Mouse (Mus musculus) forebrain, embryonic 11.5 days (tissue): Measurements from ENCODE around the gene Akap2. TPM values are rescaled to one million over a fixed set of nuclear protein-coding genes. Genes with fewer than 3 reads are reported as not detected.

Experiments used
- ATAC-seq: fragments of 200-750 bp; cut with Nextera tagmentation; replicated peaks from 2 replicates; pipeline ENCODE4 v1.8.0; 2017; ENCODE audit warnings: moderate TSS enrichment; ENCODE audit not compliant: low FRiP score
- DNase-seq: peaks from one replicate; pipeline ENCODE4 v3.0.0-alpha.2; 2017; ENCODE audit warnings: low spot score
- H3K27ac ChIP-seq: fragments of 300-500 bp; sonication (generic); 2 replicates; pipeline ENCODE4 v1.5.1; 2014; ENCODE audit warnings: low read depth, low read length
- H3K27me3 ChIP-seq: fragments of 300-500 bp; sonication (generic); 2 replicates; pipeline ENCODE4 v1.6.1; 2014; ENCODE audit warnings: mild to moderate bottlenecking, low read length, mixed read lengths; ENCODE audit not compliant: control insufficient read depth, insufficient read depth
- H3K36me3 ChIP-seq: fragments of 300-500 bp; sonication (generic); 2 replicates; pipeline ENCODE4 v1.6.1; 2014; ENCODE audit warnings: mild to moderate bottlenecking, low read length, moderate library complexity, mixed read lengths; ENCODE audit not compliant: control insufficient read depth, insufficient read depth
- H3K4me1 ChIP-seq: fragments of 300-500 bp; sonication (generic); replicated peaks from 2 replicates; pipeline ENCODE4 v1.6.1; 2014; ENCODE audit warnings: low read length, mixed read lengths; ENCODE audit not compliant: control insufficient read depth, insufficient read depth
- H3K4me2 ChIP-seq: fragments of 300-500 bp; sonication (generic); 2 replicates; pipeline ENCODE4 v1.6.1; 2014; ENCODE audit warnings: low read depth, mild to moderate bottlenecking, low read length, moderate library complexity, mixed read lengths; ENCODE audit not compliant: severe bottlenecking
- H3K4me3 ChIP-seq: fragments of 300-500 bp; sonication (generic); 2 replicates; pipeline ENCODE4 v1.5.1; 2014; ENCODE audit warnings: low read depth, low read length
- H3K9ac ChIP-seq: fragments of 300-500 bp; sonication (generic); 2 replicates; pipeline ENCODE4 v1.6.1; 2014; ENCODE audit warnings: low read length
- H3K9me3 ChIP-seq: fragments of 300-500 bp; sonication (generic); 2 replicates; pipeline ENCODE4 v1.6.1; 2016; ENCODE audit warnings: low read length, mixed read lengths; ENCODE audit not compliant: control insufficient read depth
- whole genome bisulfite sequencing: fragments of 180-500 bp; shearing (Covaris S2); extraction: QIAGEN DNeasy Blood & Tissue Kit; methylation state at CpG from one replicate; pipeline ENCODE4 v1.1.7; 2014; 5-methylcytosine and 5-hydroxymethylcytosine counted together
- polyA plus RNA-seq: library from polyadenylated mRNA; unstranded; fragments of >200 nt; fragmentation: Nextera tagmentation; extraction: Ambion mirVana; gene quantifications from 2 replicates; pipeline ENCODE4 v1.2.1, GENCODE M21; 2014

The Akap2 gene
- polyA plus RNA-seq, 1 experiment from 2014 or later, result 15.5 TPM

DNA sequence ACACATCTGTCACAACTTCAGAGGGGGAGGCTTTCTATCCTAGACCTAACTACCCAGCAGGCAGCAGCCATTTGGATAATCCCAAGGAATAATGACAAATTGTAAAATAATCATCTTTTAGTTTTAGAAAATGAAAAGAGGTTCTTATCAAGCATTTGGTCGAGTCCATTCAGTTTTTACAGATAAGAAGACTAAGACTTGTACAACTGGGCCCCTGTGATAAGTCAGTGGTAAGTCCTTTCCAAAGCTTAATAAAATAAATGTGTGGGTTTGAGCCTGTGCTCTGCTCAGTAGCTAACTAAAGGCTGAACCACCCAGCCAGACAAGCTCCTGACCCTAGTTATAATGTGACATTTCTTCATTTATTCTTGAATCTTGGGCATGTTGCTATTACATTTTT, 81.8 kb downstream of the Akap2 start:
- H3K27ac ChIP-seq, result no peak overlapping the region
- H3K4me2 ChIP-seq, result no peak overlapping the region
- no peak overlapping the region for H3K4me3 ChIP-seq
- H3K36me3 ChIP-seq, result no peaks in the 10 kb centered on the region
- WGBS, result 68% methylated on average over 1 of the region's 1 CpGs
- DNase-seq (no peak), ATAC-seq (no peak)
- no peaks in the 10 kb centered on the region; the same call in 1 of the 2 replicates for H3K4me1 ChIP-seq
- H3K9ac ChIP-seq, result no peak overlapping the region
- no peaks in the 10 kb centered on the region for H3K9me3 ChIP-seq
- no peaks in the 10 kb centered on the region for H3K27me3 ChIP-seq

DNA sequence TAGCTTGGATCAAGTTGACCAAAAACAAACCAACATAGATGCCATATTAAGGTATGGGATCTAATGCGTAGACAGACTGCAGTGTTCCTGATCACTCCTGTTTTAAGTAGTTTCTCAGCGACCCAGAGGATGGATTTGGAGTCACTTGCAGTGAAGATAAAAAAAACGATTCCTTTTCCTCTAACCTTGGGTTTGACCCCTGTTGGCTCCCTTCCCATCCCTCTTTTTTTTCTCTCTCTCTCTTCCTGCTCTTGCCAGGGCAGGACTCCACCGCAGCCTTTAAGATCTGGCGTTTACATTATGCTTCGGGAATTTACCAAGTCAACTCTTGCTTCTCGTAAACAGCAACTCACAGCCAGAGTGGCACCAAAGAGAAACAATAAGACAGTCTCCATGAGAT, 83.8 kb downstream of the Akap2 start:
- WGBS, result 88% methylated on average over 7 of the region's 7 CpGs

DNA sequence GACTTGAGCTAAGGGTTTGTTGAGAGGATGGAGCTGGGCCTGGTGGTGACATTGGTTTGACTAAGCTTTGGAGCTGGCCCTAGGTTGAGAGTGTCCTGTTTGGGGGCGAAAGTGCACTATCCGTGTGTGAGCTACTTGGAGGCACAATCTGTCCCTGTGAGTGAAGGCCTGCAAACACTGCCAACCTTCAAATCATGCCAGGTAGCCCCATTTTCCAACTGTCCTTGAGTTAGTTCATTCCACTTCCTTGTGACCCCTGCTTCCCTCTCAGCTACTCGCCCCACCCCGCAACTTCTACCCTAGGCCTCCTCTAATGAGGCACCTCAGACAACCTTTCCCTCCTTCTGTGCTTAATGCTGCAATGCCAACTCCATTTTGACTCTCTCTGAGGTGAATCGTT, 84.5 kb downstream of the Akap2 start:
- H3K4me2 ChIP-seq, result no peak overlapping the region
- no peak for DNase-seq
- H3K36me3 ChIP-seq, result no peaks in the 10 kb centered on the region
- H3K9ac ChIP-seq, result no peak overlapping the region
- H3K9me3 ChIP-seq, result no peaks in the 10 kb centered on the region
- ATAC-seq, result no peak
- H3K27me3 ChIP-seq, result no peaks in the 10 kb centered on the region
- 92% methylated on average over 5 of the region's 5 CpGs for WGBS
- no peak overlapping the region for H3K27ac ChIP-seq
- no peaks in the 10 kb centered on the region; the same call in 1 of the 2 replicates for H3K4me1 ChIP-seq
- no peak overlapping the region for H3K4me3 ChIP-seq

More for the DNA sequence above, 83.8 kb downstream of the Akap2 start:
- Histone ChIP-seq H3K4me2 (no peak overlapping the region), H3K36me3 (no peaks in the 10 kb centered on the region), H3K4me1 (no peaks in the 10 kb centered on the region; the same call in 1 of the 2 replicates), H3K27ac (no peak overlapping the region), H3K4me3 (no peak overlapping the region), H3K9me3 (no peaks in the 10 kb centered on the region), H3K9ac (no peak overlapping the region), H3K27me3 (no peaks in the 10 kb centered on the region)
- no peak for ATAC-seq
- no peak for DNase-seq

- no peaks in the 10 kb centered on the region for H3K36me3 ChIP-seq
- no peak overlapping the region for H3K4me3 ChIP-seq
- WGBS, result 87% methylated on average over 3 of the region's 3 CpGs
- ATAC-seq (no peak), DNase-seq (no peak)
- no peak overlapping the region for H3K9ac ChIP-seq
- no peaks in the 10 kb centered on the region for H3K27me3 ChIP-seq
- no peaks in the 10 kb centered on the region; the same call in 1 of the 2 replicates for H3K4me1 ChIP-seq
- no peak overlapping the region for H3K27ac ChIP-seq
- no peak overlapping the region for H3K4me2 ChIP-seq
- no peaks in the 10 kb centered on the region for H3K9me3 ChIP-seq
Observed at GRCm38 (mm10) chr4:57802411-57802810, 85.0 kb downstream of the Akap2 start.

DNA sequence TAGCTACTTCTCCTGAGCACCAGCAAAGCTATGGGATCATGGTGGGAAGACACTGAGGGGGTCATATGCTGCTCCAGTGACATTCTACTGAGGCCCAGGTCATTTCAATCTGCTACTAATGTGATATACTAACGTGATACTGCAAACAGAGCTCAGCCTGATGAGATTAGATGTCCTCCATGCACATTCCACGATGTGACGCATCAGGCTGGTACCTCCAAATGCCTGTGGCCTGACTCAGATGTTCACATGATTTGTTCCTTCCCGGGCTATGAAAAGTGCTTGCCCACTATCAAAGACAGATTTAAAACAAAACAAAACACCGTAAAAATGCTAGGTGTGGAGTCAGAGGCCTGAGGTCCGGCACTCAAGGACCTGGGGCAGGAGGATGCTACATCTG, 87.4 kb downstream of the Akap2 start:
- H3K27me3 ChIP-seq, result no peaks in the 10 kb centered on the region
- no peak overlapping the region for H3K9ac ChIP-seq
- ATAC-seq (no peak), DNase-seq (no peak)
- no peaks in the 10 kb centered on the region for H3K9me3 ChIP-seq
- H3K4me3 ChIP-seq, result no peak overlapping the region
- H3K27ac ChIP-seq, result no peak overlapping the region
- no peak overlapping the region for H3K4me2 ChIP-seq
- H3K36me3 ChIP-seq, result no peaks in the 10 kb centered on the region
- no peaks in the 10 kb centered on the region for H3K4me1 ChIP-seq
- 89% methylated on average over 6 of the region's 6 CpGs for WGBS

- WGBS, result 89% methylated on average over 4 of the region's 4 CpGs
- H3K4me3 ChIP-seq, result no peak overlapping the region
Observed at GRCm38 (mm10) chr4:57809449-57809848, 92.0 kb downstream of the Akap2 start.

GRCm38 (mm10) chr4:57812075-57812474, 94.6 kb downstream of the Akap2 start:
- 65% methylated on average over 1 of the region's 1 CpGs for WGBS
- Histone ChIP-seq H3K27ac (no peak overlapping the region), H3K4me1 (no peaks in the 10 kb centered on the region), H3K9ac (no peak overlapping the region), H3K4me3 (no peak overlapping the region), H3K36me3 (no peaks in the 10 kb centered on the region), H3K4me2 (no peak overlapping the region), H3K27me3 (no peaks in the 10 kb centered on the region), H3K9me3 (no peaks in the 10 kb centered on the region)
- ATAC-seq (no peak), DNase-seq (no peak)

More at GRCm38 (mm10) chr4:57809449-57809848, 92.0 kb downstream of the Akap2 start:
- no peak overlapping the region for H3K9ac ChIP-seq
- H3K9me3 ChIP-seq, result no peaks in the 10 kb centered on the region
- ATAC-seq (no peak), DNase-seq (no peak)
- no peaks in the 10 kb centered on the region for H3K4me1 ChIP-seq
- no peaks in the 10 kb centered on the region for H3K27me3 ChIP-seq
- no peak overlapping the region for H3K4me2 ChIP-seq
- H3K27ac ChIP-seq, result no peak overlapping the region
- no peaks in the 10 kb centered on the region for H3K36me3 ChIP-seq

DNA sequence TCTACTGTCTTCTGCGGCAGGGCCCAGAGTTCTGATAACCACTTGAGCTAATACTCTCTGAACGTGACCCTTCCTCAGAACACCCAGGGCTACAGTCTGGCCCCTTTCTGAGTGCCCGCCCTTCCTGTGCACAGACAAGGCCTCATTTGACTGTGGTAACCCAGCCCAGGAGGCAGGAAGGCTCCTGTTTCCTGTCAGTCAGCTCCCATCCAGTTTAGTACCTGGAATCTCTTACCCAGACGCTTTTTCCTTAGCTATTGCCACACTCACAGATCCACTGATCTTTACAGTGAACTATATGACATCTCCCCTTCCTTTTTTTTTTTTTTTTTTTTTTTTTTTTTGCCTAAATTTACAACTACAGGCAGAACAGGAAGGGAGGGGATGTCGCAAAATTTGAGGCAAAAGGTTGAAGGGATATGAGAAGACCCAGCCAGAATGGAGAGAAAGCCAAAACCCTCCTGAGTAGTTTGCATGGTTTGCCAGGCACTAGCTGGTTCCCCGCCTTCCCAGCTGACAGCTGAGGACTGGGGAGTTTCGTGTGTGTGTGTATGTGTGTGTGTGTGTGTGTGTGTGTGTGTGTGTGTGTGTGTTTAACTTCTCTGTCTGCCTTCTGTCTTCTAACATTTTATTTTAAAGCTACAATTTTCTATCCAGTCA, 95.6 kb downstream of the Akap2 start:
- H3K27me3 ChIP-seq, result no peaks in the 10 kb centered on the region
- no peak overlapping the region for H3K27ac ChIP-seq
- H3K36me3 ChIP-seq, result no peaks in the 10 kb centered on the region
- no peak overlapping the region for H3K4me2 ChIP-seq
- 60% methylated on average over 7 of the region's 7 CpGs for WGBS
- H3K9me3 ChIP-seq, result no peaks in the 10 kb centered on the region
- no peak overlapping the region for H3K9ac ChIP-seq
- ATAC-seq, result no peak
- H3K4me1 ChIP-seq, result no peaks in the 10 kb centered on the region
- DNase-seq, result no peak
- no peak overlapping the region for H3K4me3 ChIP-seq

DNA sequence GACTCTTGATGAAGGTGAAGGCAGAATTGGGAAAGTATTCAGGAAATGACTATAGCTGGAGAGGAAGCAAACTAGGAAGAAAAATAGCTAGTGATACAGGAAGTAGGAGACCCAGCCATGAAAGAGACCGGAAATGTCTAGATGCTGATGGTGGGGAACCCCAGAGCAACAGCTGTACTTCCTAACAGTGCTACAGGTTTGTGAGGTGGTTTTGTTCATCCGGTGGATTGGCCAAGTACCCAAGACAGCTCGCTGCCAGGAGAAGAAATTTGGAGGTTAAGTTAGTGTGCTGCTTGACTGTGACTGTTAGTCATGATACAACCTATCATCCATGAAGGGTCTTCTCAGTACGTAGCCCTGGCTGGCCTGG, 96.1 kb downstream of the Akap2 start:
- Histone ChIP-seq H3K9me3 (no peaks in the 10 kb centered on the region), H3K9ac (no peak overlapping the region), H3K27ac (no peak overlapping the region), H3K36me3 (no peaks in the 10 kb centered on the region), H3K4me2 (no peak overlapping the region), H3K27me3 (no peaks in the 10 kb centered on the region), H3K4me3 (no peak overlapping the region), H3K4me1 (no peaks in the 10 kb centered on the region)
- no peak for DNase-seq
- ATAC-seq, result no peak
- 93% methylated on average over 4 of the region's 4 CpGs for WGBS
